Mouse (Mus musculus) adrenal gland, adult 2 months (tissue): ENCODE measurements around the gene BC048671. TPM values are rescaled to one million over a fixed set of nuclear protein-coding genes. Genes with fewer than 3 reads are reported as not detected.

Experiments used
- DNase-seq: peaks from one replicate; pipeline ENCODE4 v3.0.0; 2021
- polyA plus RNA-seq: library from polyadenylated mRNA; depleted of rRNA; stranded (reverse); fragments of >200 nt; gene quantifications from 2 replicates; pipeline ENCODE4 v1.2.3, GENCODE M21; 2012; rRNA removed
- total RNA-seq, 2 experiments: library from RNA; stranded (reverse); gene quantifications; 2 replicates each; pipeline ENCODE4 v1.2.3; 2021

BC048671 gene
- total and polyA plus RNA-seq, 3 experiments = not detected

DNA sequence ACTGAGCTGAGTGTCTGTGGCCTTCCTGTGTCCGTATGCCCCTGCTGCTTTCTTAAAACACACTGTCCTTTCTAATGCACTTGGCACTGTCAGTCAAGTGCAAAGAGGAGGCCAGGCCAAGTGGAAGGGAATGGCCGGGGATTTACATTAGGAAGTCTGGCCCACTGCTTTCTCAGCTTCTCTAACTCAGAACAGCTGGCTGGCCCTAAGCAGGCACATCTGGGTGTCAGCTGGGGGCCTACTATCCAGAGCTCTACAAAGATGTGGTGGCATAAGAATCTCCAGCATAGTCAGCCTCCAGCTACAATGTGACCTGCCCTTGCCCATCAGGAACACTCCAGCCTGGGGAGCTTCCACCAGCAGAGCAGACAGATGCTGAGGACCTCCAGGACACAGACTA, 49.0 kb downstream of the BC048671 start:
- no peak for DNase-seq

Other genes with a start within 250 kb of the BC048671 start
- gene Vmn1r49, start 222.7 kb upstream of the BC048671 start, total RNA-seq = not detected
- not detected in 2 replicates for gene Vmn1r49, start 222.7 kb upstream of the BC048671 start, polyA plus RNA-seq
- gene Vmn1r50, start 199.8 kb upstream of the BC048671 start, total RNA-seq = not detected
- not detected in 2 replicates for gene Vmn1r50, start 199.8 kb upstream of the BC048671 start, polyA plus RNA-seq
- gene Vmn1r51, start 178.6 kb upstream of the BC048671 start, total RNA-seq = not detected
- not detected in 2 replicates for gene Vmn1r51, start 178.6 kb upstream of the BC048671 start, polyA plus RNA-seq
- not detected for gene Vmn1r52, start 126.4 kb upstream of the BC048671 start, total RNA-seq
- not detected in 2 replicates for gene Vmn1r52, start 126.4 kb upstream of the BC048671 start, polyA plus RNA-seq
- not detected for gene V1ra8, start 98.4 kb upstream of the BC048671 start, total RNA-seq
- not detected in 2 replicates for gene V1ra8, start 98.4 kb upstream of the BC048671 start, polyA plus RNA-seq
- not detected for gene Vmn1r53, start 76.8 kb upstream of the BC048671 start, total RNA-seq
- gene Vmn1r53, start 76.8 kb upstream of the BC048671 start, polyA plus RNA-seq = not detected in 2 replicates
- gene Vmn1r54, start 54.9 kb upstream of the BC048671 start, total RNA-seq = not detected
- not detected in 2 replicates for gene Vmn1r54, start 54.9 kb upstream of the BC048671 start, polyA plus RNA-seq
- gene Chst13, start 24.0 kb downstream of the BC048671 start, total RNA-seq = not detected
- gene Chst13, start 24.0 kb downstream of the BC048671 start, polyA plus RNA-seq = 0.36 and 0.85 TPM in 2 replicates
- 1 to 10 TPM in 1 of 2 experiments, not detected in 1; 1.3 TPM for gene Uroc1, start 32.1 kb downstream of the BC048671 start, total RNA-seq
- gene Uroc1, start 32.1 kb downstream of the BC048671 start, polyA plus RNA-seq = 0.26 TPM in 1 of 2 replicates, not detected in the other
- 10 to 100 TPM; 18.8 to 33.4 TPM for gene Zxdc, start 68.3 kb downstream of the BC048671 start, total RNA-seq
- gene Zxdc, start 68.3 kb downstream of the BC048671 start, polyA plus RNA-seq = 70.1 and 75.8 TPM in 2 replicates
- gene Cfap100, start 127.6 kb downstream of the BC048671 start, total RNA-seq = 1 to 10 TPM in 1 of 2 experiments, under 1 TPM in 1; 0.76 to 1.4 TPM
- gene Cfap100, start 127.6 kb downstream of the BC048671 start, polyA plus RNA-seq = 0.03 and 0.33 TPM in 2 replicates
- 10 to 100 TPM; 32.6 to 43.7 TPM for gene Klf15, start 161.4 kb downstream of the BC048671 start, total RNA-seq
- 73.8 and 79.8 TPM in 2 replicates for gene Klf15, start 161.4 kb downstream of the BC048671 start, polyA plus RNA-seq
- gene Aldh1l1, start 185.2 kb downstream of the BC048671 start, total RNA-seq = 100 to 1,000 TPM; 136 to 202 TPM
- gene Aldh1l1, start 185.2 kb downstream of the BC048671 start, polyA plus RNA-seq = 83.4 and 111 TPM in 2 replicates